Mouse (Mus musculus) gonadal fat pad, adult 2 months (tissue): ENCODE results near the gene Gm2310. TPM values are rescaled to one million over a fixed set of nuclear protein-coding genes. Genes with fewer than 3 reads are reported as not detected.
"Not testable (repeated sequence)": the region's sequence is repeated elsewhere in the genome, so short reads cannot be mapped to it uniquely, and the experiment has no call there.

Source experiments
- DNase-seq: peaks from one replicate; pipeline ENCODE4 v3.0.0-alpha.2; 2012; ENCODE audit warnings: low read depth
- polyA plus RNA-seq: library from polyadenylated mRNA; depleted of rRNA; stranded (reverse); fragments of >200 nt; gene quantifications from 2 replicates; pipeline ENCODE4 v1.2.3, GENCODE M21; 2012; rRNA removed

Gene Gm2310
- not detected in 2 replicates for polyA plus RNA-seq

DNA sequence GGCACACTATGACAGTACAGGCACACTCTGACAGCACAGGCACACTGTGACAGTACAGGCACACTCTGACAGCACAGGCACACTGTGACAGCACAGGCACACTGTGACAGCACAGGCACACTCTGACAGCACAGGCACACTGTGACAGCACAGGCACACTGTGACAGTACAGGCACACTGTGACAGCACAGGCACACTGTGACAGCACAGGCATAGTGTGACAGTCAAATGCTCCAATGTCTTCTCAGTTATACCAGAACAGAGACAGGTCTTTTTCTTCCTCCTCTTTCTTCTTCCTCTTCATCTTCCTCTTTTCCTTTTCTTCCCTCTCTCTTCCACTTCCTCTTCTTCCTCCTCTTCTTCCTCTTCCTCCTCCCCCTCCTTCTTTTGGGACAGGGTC is at the start of gene Gm2310:
Gm2310 (minus strand) TSS at position 101 of the 400 bp plus-strand sequence.
- not testable (repeated sequence) for DNase-seq

DNA sequence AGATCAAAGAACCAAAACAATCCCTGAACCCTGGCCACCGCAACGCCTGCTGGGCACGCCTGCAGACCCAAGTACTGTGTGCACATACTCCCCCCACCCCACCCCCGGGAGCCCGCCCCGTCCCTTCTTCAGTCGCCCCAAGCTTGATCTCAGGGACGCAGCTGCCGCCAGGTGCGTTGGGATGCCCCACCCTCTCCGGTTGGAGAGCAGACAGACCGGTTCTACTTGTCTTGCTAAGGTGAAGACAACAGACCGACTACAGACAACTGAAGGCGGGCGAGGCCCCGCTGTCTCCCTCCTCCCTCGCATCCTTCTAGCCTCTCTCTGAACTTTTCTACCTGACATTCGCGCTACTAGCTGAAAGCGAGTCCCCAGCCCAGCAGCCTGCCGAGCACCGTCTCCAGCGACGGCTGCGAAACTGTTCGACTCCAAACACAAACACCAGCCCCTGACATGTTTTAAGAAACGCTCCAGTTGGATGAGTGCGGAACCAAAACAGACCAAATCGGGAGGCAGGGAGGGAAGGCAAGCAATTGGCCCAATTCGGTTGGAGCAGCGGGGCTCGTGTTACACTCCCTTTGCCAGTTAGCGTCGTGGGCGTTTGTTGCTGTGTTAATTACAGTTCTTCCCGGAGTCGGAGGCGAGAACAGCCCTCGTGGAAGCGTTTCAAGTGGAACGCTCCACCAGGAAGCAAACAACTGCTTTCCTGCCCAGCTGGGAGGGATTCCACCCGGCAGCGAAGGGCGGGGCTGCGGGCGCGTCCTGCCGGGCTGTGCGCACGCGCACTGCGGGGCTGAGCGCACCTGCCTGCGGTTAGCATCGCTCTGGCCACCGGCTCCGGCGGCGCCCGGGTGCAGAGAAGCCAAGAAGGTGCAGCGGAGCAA is 49.1 kb upstream of the Gm2310 start:
- peak; percentile 55 for DNase-seq

DNA sequence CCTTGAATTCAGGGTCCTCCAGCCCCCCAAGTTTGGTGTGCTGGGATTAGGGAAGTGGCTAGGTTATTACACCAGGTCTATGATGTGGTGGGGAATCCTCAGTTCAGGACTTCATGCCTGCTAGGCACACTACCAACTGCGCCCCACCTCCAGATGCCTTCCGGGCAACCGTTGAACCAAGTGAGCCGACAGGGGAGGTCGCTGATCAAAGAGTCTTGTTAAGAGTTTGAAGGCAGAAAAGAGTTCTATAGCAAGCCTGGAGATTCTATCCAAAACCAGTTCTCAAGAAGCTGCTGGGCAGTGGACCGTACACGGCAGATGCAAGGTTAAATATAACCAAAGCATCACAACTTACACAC is 48.5 kb upstream of the Gm2310 start:
- DNase-seq: no peak

DNA sequence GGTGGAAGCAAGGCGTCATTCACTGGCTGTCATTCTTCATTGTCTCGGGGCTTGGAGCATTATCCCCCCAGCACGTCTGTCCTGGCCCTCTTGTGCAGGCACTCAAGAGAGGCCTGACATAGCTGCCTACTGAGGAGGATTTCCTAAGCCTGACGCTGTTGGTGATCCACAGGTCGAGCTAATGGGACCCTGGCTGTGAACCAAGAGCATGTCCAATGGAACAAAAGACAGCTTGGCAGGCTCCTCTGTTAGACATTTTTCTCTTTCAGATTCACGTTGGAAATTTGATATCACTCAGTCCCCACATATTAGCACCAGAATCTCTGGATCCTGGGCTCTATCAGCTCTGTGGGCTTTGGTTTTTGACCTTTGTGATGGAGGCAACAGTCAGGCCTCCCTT is 45.7 kb upstream of the Gm2310 start:
- DNase-seq: no peak

DNA sequence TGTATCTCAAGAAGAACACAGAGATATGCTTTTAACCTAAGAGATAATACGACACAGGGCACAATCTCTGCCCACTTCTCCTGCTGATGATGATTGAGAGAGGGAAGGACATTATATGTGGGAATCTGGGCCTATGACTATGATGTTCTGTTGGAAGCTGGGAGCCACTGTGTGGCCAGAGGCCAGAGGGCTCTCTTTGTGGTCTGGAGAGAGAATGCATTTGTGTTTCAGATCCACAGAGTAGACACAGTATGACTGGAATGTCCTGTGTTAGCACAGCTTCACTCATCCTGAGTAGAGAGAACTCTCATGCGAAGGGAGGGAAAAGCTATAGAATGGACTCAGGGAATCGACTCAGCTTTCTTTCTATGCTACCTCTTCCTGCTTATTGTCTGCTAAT is 44.6 kb upstream of the Gm2310 start:
- no peak for DNase-seq

DNA sequence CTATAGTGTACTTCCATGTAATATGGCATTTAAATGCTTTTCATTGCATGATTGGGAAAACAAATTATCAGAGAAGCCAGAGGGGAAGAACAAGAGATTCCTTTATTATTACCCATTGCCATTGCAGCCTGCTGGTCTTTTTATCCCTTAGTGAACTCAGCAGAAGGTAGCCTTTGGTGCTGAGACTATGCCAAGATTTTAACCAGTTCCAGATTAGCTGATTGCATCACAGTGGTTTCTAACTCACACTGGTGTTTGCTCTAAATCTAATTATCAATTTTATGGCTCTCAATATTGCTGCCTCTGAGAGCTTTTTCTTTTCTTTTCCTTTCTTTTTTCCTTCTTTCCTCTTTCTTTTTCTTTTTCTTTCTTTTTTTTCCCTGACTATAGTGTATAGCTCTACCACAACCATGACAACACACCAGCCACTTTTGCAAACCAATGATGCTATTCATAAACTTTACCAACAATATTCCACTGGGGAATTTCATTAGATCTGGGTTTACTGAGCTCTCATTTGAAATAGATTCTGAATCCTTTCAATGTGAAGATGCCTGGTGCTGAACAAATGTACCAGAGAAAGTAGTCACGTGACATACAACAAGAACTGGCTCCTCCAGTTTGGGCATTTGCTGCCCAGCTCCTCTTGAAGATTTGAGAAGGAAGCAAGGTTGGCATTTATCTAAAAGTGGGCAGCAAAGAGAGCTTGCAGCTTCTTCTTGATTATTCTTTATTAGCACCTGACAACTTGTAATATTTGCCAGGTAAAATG is 43.9 kb upstream of the Gm2310 start:
- no peak for DNase-seq

DNA sequence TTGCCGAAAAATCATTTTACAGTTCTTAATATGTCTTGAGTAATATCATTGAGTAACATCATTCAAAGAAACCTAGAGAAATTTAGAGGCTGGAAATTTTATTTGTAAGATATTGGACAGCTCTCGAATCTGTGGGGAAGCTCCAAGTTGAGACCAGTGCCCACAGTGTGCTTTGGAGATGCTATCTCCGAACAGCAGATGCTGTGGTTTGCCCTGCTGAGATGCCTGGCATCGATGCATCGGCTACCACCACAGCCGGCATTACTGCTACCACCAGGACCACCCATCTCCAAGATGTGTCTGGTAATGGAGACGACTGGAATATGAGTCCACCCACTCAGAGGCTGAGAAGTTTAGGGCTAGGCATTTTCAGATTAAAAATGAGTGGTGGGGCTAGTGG is 43.0 kb upstream of the Gm2310 start:
- DNase-seq: no peak

DNA sequence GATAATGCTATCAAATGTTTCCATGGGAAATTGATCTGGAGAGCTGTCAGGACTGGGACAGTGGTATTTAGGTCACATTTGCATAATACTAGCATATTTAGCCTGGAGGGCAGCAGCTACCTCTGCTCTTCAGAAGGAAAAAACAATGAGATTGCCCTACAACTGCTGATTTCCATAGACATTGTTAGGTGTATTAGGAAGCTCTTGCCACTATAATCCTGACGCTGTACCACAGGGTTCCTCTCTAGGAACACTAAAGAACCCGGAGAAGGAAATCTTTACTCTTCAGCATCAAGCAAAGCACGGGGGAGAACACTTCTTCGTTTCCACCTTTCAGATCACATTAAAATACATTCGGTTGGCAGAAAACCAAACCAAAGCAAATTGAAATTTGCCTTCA is 11.4 kb upstream of the Gm2310 start:
- no peak for DNase-seq

DNA sequence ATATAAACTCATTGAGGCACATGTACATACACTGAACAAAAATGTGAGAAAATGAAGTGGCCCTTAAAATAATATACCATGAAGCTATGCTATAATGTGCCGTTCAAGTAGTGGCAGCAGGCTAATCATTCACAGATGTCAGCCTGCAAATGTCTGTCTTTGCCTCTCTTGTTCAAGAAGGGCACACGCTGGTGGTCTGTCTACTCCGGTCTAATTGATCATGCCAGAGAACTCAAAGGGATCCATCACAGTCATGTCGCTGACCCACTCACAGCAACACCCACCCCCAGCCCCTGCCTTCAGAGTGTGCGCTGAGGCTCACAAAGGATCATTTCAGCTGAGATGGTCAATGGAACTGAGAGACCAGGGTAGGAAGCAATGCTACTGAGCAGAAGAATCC is 6.8 kb downstream of the Gm2310 start:
- DNase-seq: no peak

DNA sequence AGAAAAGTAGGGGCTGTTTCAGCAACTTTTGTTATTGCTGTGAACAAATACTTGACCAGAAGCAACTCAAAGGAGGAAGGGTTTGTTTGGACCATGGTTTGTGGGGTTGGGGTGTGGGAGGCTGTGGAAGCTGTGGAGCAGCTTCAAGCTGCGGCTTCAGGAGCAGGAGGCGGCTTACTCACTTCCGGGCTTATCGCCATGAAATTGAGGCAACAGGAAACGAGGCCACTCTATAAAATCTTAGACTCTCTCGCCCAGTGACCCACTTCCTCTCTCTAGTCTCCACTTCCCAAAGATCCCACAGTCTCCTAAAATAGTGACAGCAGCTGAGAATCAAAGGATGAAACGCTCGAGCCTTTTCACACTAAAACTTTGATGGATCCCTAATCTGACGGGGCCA is 7.9 kb downstream of the Gm2310 start:
- no peak for DNase-seq

DNA sequence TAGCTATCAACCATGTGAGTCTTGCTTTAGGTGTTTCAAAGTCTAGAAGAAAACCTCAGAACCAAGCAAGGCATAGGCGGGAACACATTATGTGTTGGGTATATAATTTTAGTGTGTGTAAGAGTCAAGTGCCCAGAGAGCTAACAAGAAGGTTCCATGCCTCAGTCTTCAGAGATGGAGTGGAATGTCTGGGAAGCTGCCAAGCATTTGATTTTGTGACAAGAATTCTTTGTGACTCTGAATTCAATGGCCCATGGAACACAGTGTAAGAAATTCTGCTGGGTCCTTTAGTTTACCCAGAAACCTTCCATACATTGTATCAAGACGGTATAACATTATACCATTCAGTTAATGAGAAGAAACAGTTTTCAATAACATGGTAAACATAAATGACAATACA is 17.3 kb downstream of the Gm2310 start:
- DNase-seq: no peak

DNA sequence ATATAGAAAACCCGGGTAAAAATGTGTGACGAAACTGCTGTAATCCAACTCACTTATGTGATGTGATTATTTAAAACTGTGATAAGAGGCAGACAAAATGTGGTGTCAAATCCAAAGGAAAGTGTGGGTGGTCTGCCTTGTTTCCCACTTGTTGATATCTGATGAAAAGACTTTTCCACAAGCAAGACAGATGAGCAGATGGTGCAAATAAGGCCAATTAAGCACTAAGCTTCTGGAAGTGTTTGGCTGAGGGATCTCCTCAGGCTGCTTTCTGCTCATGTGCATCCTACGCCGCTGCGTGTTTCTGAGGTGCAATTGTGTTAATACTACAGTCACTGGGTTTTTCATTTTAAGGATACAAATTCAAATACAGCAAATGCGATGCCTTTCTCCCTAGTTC is 34.5 kb downstream of the Gm2310 start:
- DNase-seq: no peak

DNA sequence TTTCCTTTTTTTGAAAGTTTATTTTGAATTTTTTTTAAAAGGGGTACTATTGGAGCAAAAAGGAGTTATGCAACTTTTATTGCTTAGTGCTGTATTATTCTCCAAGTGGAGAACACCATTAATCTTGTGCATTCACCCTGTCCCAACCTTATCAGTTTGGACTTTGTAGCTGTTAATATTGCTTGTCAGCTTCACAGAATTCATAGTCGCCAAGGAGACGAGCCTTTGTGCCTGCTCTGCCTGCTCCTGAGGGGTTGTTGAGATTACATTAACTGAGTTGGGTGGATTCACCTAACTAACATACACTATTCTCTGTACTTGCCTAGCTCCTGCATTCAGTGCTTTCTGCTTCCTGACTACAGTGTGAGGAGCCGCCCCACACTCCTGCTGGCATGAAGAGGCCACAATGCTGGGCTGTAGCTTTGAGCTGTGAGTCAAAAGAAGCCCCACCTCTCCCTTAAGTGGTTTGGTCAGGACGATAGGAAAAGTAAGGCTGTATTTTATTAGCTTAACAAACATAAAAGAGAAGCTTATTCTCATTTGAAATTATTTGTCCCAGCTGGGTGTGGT is 50.7 kb downstream of the Gm2310 start:
- DNase-seq: no peak

Other genes with a start within 250 kb of the Gm2310 start
- gene Nipbl, start 75.5 kb downstream of the Gm2310 start, polyA plus RNA-seq: 7.1 and 7.7 TPM in 2 replicates
- gene Slc1a3, start 190.8 kb upstream of the Gm2310 start, polyA plus RNA-seq: 17.6 and 28.4 TPM in 2 replicates